32 mouse cellular contexts compared by ENCODE assay signal in the genomic region with DNA sequence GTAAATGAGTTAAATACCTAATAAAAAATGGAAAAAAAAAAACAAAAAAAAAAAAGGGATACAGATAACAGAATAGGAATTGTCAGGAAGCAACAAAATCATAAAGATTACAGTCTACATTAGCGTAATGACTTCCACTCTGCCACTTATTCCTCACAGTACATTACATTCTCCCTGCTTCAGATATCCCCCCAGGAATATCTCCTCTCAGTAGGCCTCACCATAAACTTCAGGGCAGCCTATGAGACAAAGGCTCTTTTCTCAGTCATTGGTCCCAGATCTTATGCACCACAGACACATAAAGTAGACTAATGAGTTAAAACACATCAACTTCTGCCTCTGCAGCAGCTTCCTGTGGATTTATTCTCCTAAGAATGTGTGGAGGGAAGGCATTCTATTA.
A peak's percentile ranks its signal among the peaks of the same experiment; 100 is the strongest.
DNase-seq lines count a peak whose midpoint lies in the region; ATAC-seq and TF ChIP-seq lines count a peak whose summit lies in the region.
"Had no signal": no experiment of that assay in that cellular context is flagged by ENCODE, and none has a peak within 500 bp of the region (broad histone marks: within the 10 kb centered on the region; RNA-seq: fewer than 3 reads in every experiment).

No protein-coding gene starts in this region.

- H3K36me3 ChIP-seq in forebrain, embryonic 16.5 days (ENCODE audit: control insufficient read depth, insufficient read depth): no peaks in the 10 kb centered on the region
- H3K36me3 ChIP-seq in forebrain, embryonic 11.5 days (ENCODE audit: control insufficient read depth, insufficient read depth, low read length): no peaks in the 10 kb centered on the region
- H3K36me3 ChIP-seq in midbrain, embryonic 14.5 days (ENCODE audit: control insufficient read depth, insufficient read depth, low read length): no peaks in the 10 kb centered on the region
- no peaks in the 10 kb centered on the region for H3K36me3 ChIP-seq in midbrain, embryonic 15.5 days (replicated peaks)
- H3K36me3 ChIP-seq in neural tube, embryonic 14.5 days (ENCODE audit: control insufficient read depth, insufficient read depth, low read length): no peaks in the 10 kb centered on the region
- H3K36me3 ChIP-seq: embryonic facial prominence, embryonic 10.5 days; embryonic facial prominence, embryonic 15.5 days; G1E; stomach, embryonic 15.5 days had no signal

- H3K9ac ChIP-seq in forebrain, embryonic 16.5 days (replicated peaks; ENCODE audit: low read depth, low read length): no peak overlapping the region
- H3K9ac ChIP-seq in forebrain, embryonic 11.5 days (ENCODE audit: low read length): no peak overlapping the region
- H3K9ac ChIP-seq in midbrain, embryonic 14.5 days (replicated peaks; ENCODE audit: low read length): no peak overlapping the region
- no peak overlapping the region for H3K9ac ChIP-seq in midbrain, embryonic 15.5 days
- no peak overlapping the region for H3K9ac ChIP-seq in neural tube, embryonic 14.5 days (replicated peaks; ENCODE audit: low read depth, low read length)
- H3K9ac ChIP-seq: embryonic facial prominence, embryonic 15.5 days; liver, embryonic 14.5 days; stomach, embryonic 15.5 days had no signal

- no peak for TF ChIP-seq CTCF in brain, embryonic 14.5 days (IDR thresholded peaks at IDR 0.05; ENCODE audit: borderline replicate concordance, extremely low read depth, insufficient read depth, insufficient read length)

- ATAC-seq in forebrain, embryonic 16.5 days: 0 out of 2 replicates have a peak, but pooled peaks have one; percentile 50
- no peak for ATAC-seq in forebrain, embryonic 11.5 days (replicated peaks; ENCODE audit: low FRiP score)
- no peak for ATAC-seq in midbrain, embryonic 14.5 days (ENCODE audit: low FRiP score, low TSS enrichment)
- ATAC-seq in midbrain, embryonic 15.5 days (replicated peaks): no peak; the same call in 1 of the 2 replicates
- peak; percentile 93 for ATAC-seq in neural tube, embryonic 14.5 days (ENCODE audit: low read depth)
- ATAC-seq: forebrain, embryonic 14.5 days; intestine, embryonic 16.5 days had no signal

- H3K4me1 ChIP-seq in forebrain, embryonic 16.5 days (replicated peaks; ENCODE audit: control insufficient read depth, insufficient read depth, low read length): no peaks in the 10 kb centered on the region
- H3K4me1 ChIP-seq in forebrain, embryonic 11.5 days (replicated peaks; ENCODE audit: control insufficient read depth, insufficient read depth, low read length): no peaks in the 10 kb centered on the region
- no peaks in the 10 kb centered on the region for H3K4me1 ChIP-seq in midbrain, embryonic 14.5 days (ENCODE audit: control insufficient read depth, insufficient read depth, low read length)
- no peaks in the 10 kb centered on the region for H3K4me1 ChIP-seq in midbrain, embryonic 15.5 days
- H3K4me1 ChIP-seq in neural tube, embryonic 14.5 days (ENCODE audit: control insufficient read depth, insufficient read depth, low read length): no peaks in the 10 kb centered on the region
- H3K4me1 ChIP-seq: embryonic facial prominence, embryonic 10.5 days; embryonic facial prominence, embryonic 15.5 days; stomach, embryonic 15.5 days had no signal

- no peak overlapping the region for H3K27ac ChIP-seq in forebrain, embryonic 16.5 days (ENCODE audit: low read length)
- H3K27ac ChIP-seq in forebrain, embryonic 11.5 days (ENCODE audit: low read depth, low read length): no peak overlapping the region
- H3K27ac ChIP-seq in midbrain, embryonic 14.5 days (replicated peaks; ENCODE audit: low read depth, low read length): no peak overlapping the region
- no peak overlapping the region for H3K27ac ChIP-seq in midbrain, embryonic 15.5 days
- 0 out of 2 replicates have a peak overlapping the region, but pooled peaks have one; percentile 34 for H3K27ac ChIP-seq in neural tube, embryonic 14.5 days (ENCODE audit: low read depth, low read length)
- H3K27ac ChIP-seq: embryonic facial prominence, embryonic 10.5 days; embryonic facial prominence, embryonic 15.5 days; kidney, postnatal 0 days; liver, embryonic 14.5 days; macrophage; stomach, embryonic 15.5 days had no signal

- DNase-seq in forebrain, embryonic 11.5 days (ENCODE audit: low spot score): no peak
- DNase-seq in midbrain, embryonic 14.5 days: peak; percentile 13
- DNase-seq in brain, embryonic 14.5 days (ENCODE audit: low read depth): peak; percentile 43
- no peak for DNase-seq in gastrocnemius, postnatal 10 days
- DNase-seq: adrenal gland, adult 8-10 months; cerebellum, adult 8-10 months; cerebellum, postnatal 25 days; gastrocnemius, postnatal 14 days; heart, postnatal 14 days; kidney, adult 8-10 months; kidney, postnatal 4 days; layer of hippocampus, postnatal 36 days; left cerebral cortex, postnatal 4 days; liver; lung, adult 2 months; lung, postnatal 10 days; retina, postnatal 1 day; right cerebral cortex, postnatal 25 days; thymus, adult 18-20 months; thymus, postnatal 25 days had no signal

- no peak for TF ChIP-seq POLR2A in brain, embryonic 14.5 days (IDR thresholded peaks at IDR 0.05; ENCODE audit: borderline replicate concordance, extremely low read depth, insufficient read depth, insufficient read length, poor library complexity, severe bottlenecking)

- WGBS in forebrain, embryonic 16.5 days: 83% methylated on average over 1 of the region's 1 CpGs
- 100% methylated on average over 1 of the region's 1 CpGs for WGBS in forebrain, embryonic 11.5 days
- 95% methylated on average over 1 of the region's 1 CpGs for WGBS in midbrain, embryonic 14.5 days
- 83% methylated on average over 1 of the region's 1 CpGs for WGBS in midbrain, embryonic 15.5 days
- 52% methylated on average over 1 of the region's 1 CpGs for WGBS in neural tube, embryonic 14.5 days

- no peaks in the 10 kb centered on the region for H3K27me3 ChIP-seq in forebrain, embryonic 16.5 days (replicated peaks; ENCODE audit: control insufficient read depth, insufficient read depth, low read length)
- no peaks in the 10 kb centered on the region for H3K27me3 ChIP-seq in forebrain, embryonic 11.5 days (ENCODE audit: control insufficient read depth, insufficient read depth, low read length)
- H3K27me3 ChIP-seq in midbrain, embryonic 14.5 days (ENCODE audit: control insufficient read depth, insufficient read depth, low read length): no peaks in the 10 kb centered on the region
- H3K27me3 ChIP-seq in midbrain, embryonic 15.5 days (replicated peaks): no peaks in the 10 kb centered on the region
- no peaks in the 10 kb centered on the region for H3K27me3 ChIP-seq in neural tube, embryonic 14.5 days (ENCODE audit: control insufficient read depth, insufficient read depth, low read length)
- H3K27me3 ChIP-seq: embryonic facial prominence, embryonic 15.5 days; stomach, embryonic 15.5 days had no signal

- H3K4me2 ChIP-seq in forebrain, embryonic 16.5 days (ENCODE audit: low read length): no peak overlapping the region
- H3K4me2 ChIP-seq in forebrain, embryonic 11.5 days (ENCODE audit: low read depth, low read length, severe bottlenecking): no peak overlapping the region
- no peak overlapping the region for H3K4me2 ChIP-seq in midbrain, embryonic 14.5 days (ENCODE audit: low read length)
- H3K4me2 ChIP-seq in midbrain, embryonic 15.5 days: no peak overlapping the region
- no peak overlapping the region for H3K4me2 ChIP-seq in neural tube, embryonic 14.5 days (ENCODE audit: low read depth, low read length)
- H3K4me2 ChIP-seq: embryonic facial prominence, embryonic 15.5 days; stomach, embryonic 15.5 days had no signal

- H3K9me3 ChIP-seq in forebrain, embryonic 16.5 days (ENCODE audit: control insufficient read depth, low read length): no peaks in the 10 kb centered on the region
- no peaks in the 10 kb centered on the region for H3K9me3 ChIP-seq in forebrain, embryonic 11.5 days (ENCODE audit: control insufficient read depth, low read length)
- H3K9me3 ChIP-seq in midbrain, embryonic 14.5 days (ENCODE audit: control insufficient read depth, low read length): no peaks in the 10 kb centered on the region
- H3K9me3 ChIP-seq in midbrain, embryonic 15.5 days: no peaks in the 10 kb centered on the region
- H3K9me3 ChIP-seq in neural tube, embryonic 14.5 days (ENCODE audit: control insufficient read depth, low read length): no peaks in the 10 kb centered on the region
- H3K9me3 ChIP-seq: embryonic facial prominence, embryonic 10.5 days; embryonic facial prominence, embryonic 15.5 days; stomach, embryonic 15.5 days had no signal

- H3K4me3 ChIP-seq in forebrain, embryonic 16.5 days (replicated peaks; ENCODE audit: low read length): no peak overlapping the region
- no peak overlapping the region for H3K4me3 ChIP-seq in forebrain, embryonic 11.5 days (ENCODE audit: low read depth, low read length)
- no peak overlapping the region for H3K4me3 ChIP-seq in midbrain, embryonic 14.5 days (replicated peaks; ENCODE audit: low read depth, low read length)
- H3K4me3 ChIP-seq in midbrain, embryonic 15.5 days: no peak overlapping the region
- no peak overlapping the region for H3K4me3 ChIP-seq in neural tube, embryonic 14.5 days (ENCODE audit: low read depth, low read length)
- H3K4me3 ChIP-seq: embryonic facial prominence, embryonic 10.5 days; embryonic facial prominence, embryonic 15.5 days; stomach, embryonic 15.5 days had no signal

Comparison
In these comparisons a context has a peak if more than half of its experiments do, and no peak if none do; other contexts are left out.
1. ATAC-seq: peak in forebrain, embryonic 16.5 days (single experiment) and neural tube, embryonic 14.5 days (single experiment); none in forebrain, embryonic 11.5 days (single experiment), midbrain, embryonic 14.5 days (single experiment) and midbrain, embryonic 15.5 days (single experiment).
2. DNase-seq: peak in midbrain, embryonic 14.5 days (single experiment) and brain, embryonic 14.5 days (single experiment); none in forebrain, embryonic 11.5 days (single experiment) and gastrocnemius, postnatal 10 days (single experiment).